Mouse (Mus musculus) G1E (cell line): ENCODE data around the gene Msh2.

ENCODE experiments used
- CTCF ChIP-seq: IDR thresholded peaks from 2 replicates; pipeline ENCODE4 v1.5.1; 2012; ENCODE audit warnings: low read depth, low read length, inconsistent platforms, mixed read lengths
- GATA1 ChIP-seq: IDR thresholded peaks from 2 replicates; pipeline ENCODE4 v1.6.1; 2012; ENCODE audit warnings: borderline replicate concordance, low read length, inconsistent platforms, mixed read lengths
- GATA2 ChIP-seq: IDR thresholded peaks from 2 replicates; pipeline ENCODE4 v1.6.1; 2012; ENCODE audit warnings: low read depth, low read length, inconsistent platforms, borderline replicate concordance
- TAL1 ChIP-seq: conservative IDR thresholded peaks from 2 replicates; pipeline ENCODE4 v1.6.1; 2012; ENCODE audit warnings: low read depth, low read length, inconsistent platforms, mixed read lengths

GRCm38 (mm10) chr17:87641006-87641405 is 31.1 kb upstream of the Msh2 start:
- TF ChIP-seq CTCF (no peak), TAL1 (no peak), GATA1 (no peak), GATA2 (no peak)
